Mouse (Mus musculus) hematopoietic stem cell, adult 5-6 weeks (primary cell): ENCODE results near the gene Zfp11. TPM values are rescaled to one million over a fixed set of nuclear protein-coding genes. Genes with fewer than 3 reads are reported as not detected.
"Not testable (repeated sequence)": the region's sequence is repeated elsewhere in the genome, so short reads cannot be mapped to it uniquely, and the experiment has no call there.

ENCODE experiments used
- ATAC-seq, 2 experiments: fragments of 125-278 bp in 1 of 2; replicated peaks in 1 of 2; 2 replicates each; pipeline ENCODE4 v1.8.0; 2016 to 2017; ENCODE audit warnings: inconsistent platforms in 2 of 2, mild to moderate bottlenecking in 2 of 2, moderate number of reproducible peaks in 2 of 2, low read depth in 1 of 2, moderate TSS enrichment in 1 of 2; ENCODE audit not compliant: low FRiP score in 2 of 2, poor library complexity in 2 of 2, severe bottlenecking in 2 of 2, insufficient read depth in 1 of 2, low TSS enrichment in 1 of 2
- total RNA-seq: library from RNA; stranded (forward); fragments of 172-1452, 232-1000 nt; gene quantifications from 2 replicates; pipeline ENCODE4 v1.2.3, GENCODE M21; 2017

The Zfp11 gene
- 3.5 and 5.3 TPM in 2 replicates for total RNA-seq

- ATAC-seq: peak; percentile 80 to 91
Measured at GRCm38 (mm10) chr5:129670036-129670458, at the start of gene Zfp11. Gene Zfp11 (minus strand): TSS chr5:129670099.

- ATAC-seq: no peak
Measured at GRCm38 (mm10) chr5:129717016-129717415, 47.1 kb upstream of the Zfp11 start.

GRCm38 (mm10) chr5:129715326-129715861 lies 45.5 kb upstream of the Zfp11 start, which contains the start of gene Mrps17:
Gene Mrps17 (plus strand): TSS chr5:129715497.
- peak; percentile 98 to 99 for ATAC-seq

- ATAC-seq: no peak
Measured at GRCm38 (mm10) chr5:129708412-129708811, 38.5 kb upstream of the Zfp11 start, which contains the start of gene Sept14. Gene Sept14 (minus strand): TSS chr5:129708512.

GRCm38 (mm10) chr5:129703368-129703767 lies 33.5 kb upstream of the Zfp11 start:
- ATAC-seq: peak in 1 of 2 experiments; percentile 62; a peak in 1 of 4 replicates

GRCm38 (mm10) chr5:129701706-129702105 lies 31.8 kb upstream of the Zfp11 start:
- no peak for ATAC-seq

GRCm38 (mm10) chr5:129700506-129700905 lies 30.6 kb upstream of the Zfp11 start:
- no peak for ATAC-seq

GRCm38 (mm10) chr5:129690528-129690927 lies 20.6 kb upstream of the Zfp11 start:
- ATAC-seq: no peak

GRCm38 (mm10) chr5:129687621-129688020 lies 17.7 kb upstream of the Zfp11 start:
- no peak for ATAC-seq

- ATAC-seq: not testable (repeated sequence)
Measured at GRCm38 (mm10) chr5:129685141-129685540, 15.2 kb upstream of the Zfp11 start.

GRCm38 (mm10) chr5:129669453-129670035 lies 355 bp downstream of the Zfp11 start:
- ATAC-seq: peak in 1 of 2 experiments; percentile 13; a peak in 2 of 4 replicates

- ATAC-seq: no peak
Measured at GRCm38 (mm10) chr5:129667851-129668250, 2.0 kb downstream of the Zfp11 start.

- no peak for ATAC-seq
Measured at GRCm38 (mm10) chr5:129666271-129666909, 3.5 kb downstream of the Zfp11 start.

GRCm38 (mm10) chr5:129664090-129664489 lies 5.8 kb downstream of the Zfp11 start:
- no peak for ATAC-seq

- ATAC-seq: no peak
Measured at GRCm38 (mm10) chr5:129657931-129658330, 12.0 kb downstream of the Zfp11 start.

- ATAC-seq: no peak
Measured at GRCm38 (mm10) chr5:129657016-129657415, 12.9 kb downstream of the Zfp11 start.

- ATAC-seq: no peak; a peak in 1 of 4 replicates
Measured at GRCm38 (mm10) chr5:129650858-129651257, 19.0 kb downstream of the Zfp11 start.
